Mouse (Mus musculus) heart, adult 10 weeks (tissue): Measurements from ENCODE around the gene Cartpt. TPM values are rescaled to one million over a fixed set of nuclear protein-coding genes. Genes with fewer than 3 reads are reported as not detected.

Experiments used
- polyA plus RNA-seq: library from polyadenylated mRNA; stranded (reverse); fragments of 350-450 nt; fragmentation: Illumina TruSeq; extraction: RNeasy Lipid Tissue Mini Kit (QIAGEN cat#74804); gene quantifications from one replicate; pipeline ENCODE4 v1.2.3, GENCODE M21; 2014; ENCODE audit warnings: low read depth, low replicate concordance

Gene Cartpt
- not detected for polyA plus RNA-seq

GRCm38 (mm10) chr13:99900965-99901364 lies at the start of gene Cartpt:
TSS of gene Cartpt (minus strand) at chr13:99901091.

Other genes starting within 250 kb of the Cartpt start
- gene Mccc2, start 114.5 kb upstream of the Cartpt start, polyA plus RNA-seq: 85.2 TPM
- gene Bdp1, start 203.0 kb upstream of the Cartpt start, polyA plus RNA-seq: 12.5 TPM
- 10.0 TPM for gene Serf1, start 206.9 kb upstream of the Cartpt start, polyA plus RNA-seq
- 14.7 TPM for gene Smn1, start 223.8 kb upstream of the Cartpt start, polyA plus RNA-seq